Comparison of ENCODE assay signal across 10 mouse cellular contexts in the genomic region with DNA sequence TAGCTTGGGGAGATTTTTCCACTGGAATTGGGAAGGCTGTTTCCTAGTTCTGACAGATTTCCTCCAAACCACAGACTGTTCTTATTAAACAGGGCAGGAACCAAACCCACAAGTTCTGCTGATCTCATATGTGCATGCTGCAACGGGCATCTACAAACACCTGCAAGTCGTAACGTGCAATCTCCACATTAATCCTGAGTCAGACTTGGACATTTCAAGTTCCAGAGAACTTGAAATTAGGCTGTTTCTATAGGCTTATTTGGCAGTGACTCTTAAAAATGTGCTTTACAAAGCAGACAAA. TPM values are rescaled to one million over a fixed set of nuclear protein-coding genes. Genes with fewer than 3 reads are reported as not detected.
DNase-seq lines count a peak whose midpoint lies in the region; ATAC-seq and TF ChIP-seq lines count a peak whose summit lies in the region.
"Had no signal": no experiment of that assay in that cellular context is flagged by ENCODE, and none has a peak within 500 bp of the region (broad histone marks: within the 10 kb centered on the region; RNA-seq: fewer than 3 reads in every experiment).

No protein-coding gene starts in this region.

- no peaks in the 10 kb centered on the region for H3K36me3 ChIP-seq in heart, embryonic 12.5 days
- H3K36me3 ChIP-seq in liver, embryonic 12.5 days: no peaks in the 10 kb centered on the region
- no peaks in the 10 kb centered on the region for H3K36me3 ChIP-seq in embryonic facial prominence, embryonic 10.5 days (replicated peaks)
- no peaks in the 10 kb centered on the region for H3K36me3 ChIP-seq in myocyte (ENCODE audit: control insufficient read depth, insufficient read depth)
- H3K36me3 ChIP-seq: midbrain, embryonic 12.5 days had no signal

- H3ac ChIP-seq in myocyte (ENCODE audit: control insufficient read depth, insufficient read length): no peak overlapping the region

- H3K27me3 ChIP-seq in heart, embryonic 12.5 days (replicated peaks): no peaks in the 10 kb centered on the region
- no peaks in the 10 kb centered on the region for H3K27me3 ChIP-seq in liver, embryonic 12.5 days (replicated peaks)
- no peaks in the 10 kb centered on the region for H3K27me3 ChIP-seq in embryonic facial prominence, embryonic 10.5 days (replicated peaks; ENCODE audit: low read depth, poor library complexity, severe bottlenecking)
- no peaks in the 10 kb centered on the region for H3K27me3 ChIP-seq in myocyte (ENCODE audit: control insufficient read depth, insufficient read depth, insufficient read length)
- H3K27me3 ChIP-seq: midbrain, embryonic 12.5 days had no signal

- 0 out of 2 replicates have a peak overlapping the region, but pooled peaks have one; percentile 11 for H3K4me2 ChIP-seq in heart, embryonic 12.5 days
- H3K4me2 ChIP-seq in liver, embryonic 12.5 days: peak overlapping the region; percentile 32; the same call in 1 of the 2 replicates
- H3K4me2 ChIP-seq in myocyte (ENCODE audit: low read depth): peak overlapping the region; percentile 60

- peaks cover 15% of the 10 kb centered on the region for H3K4me1 ChIP-seq in heart, embryonic 12.5 days (replicated peaks)
- H3K4me1 ChIP-seq in liver, embryonic 12.5 days: peaks cover 9% of the 10 kb centered on the region
- H3K4me1 ChIP-seq in embryonic facial prominence, embryonic 10.5 days: peaks cover 16% of the 10 kb centered on the region

- intact Hi-C loops in heart, postnatal 25 days (cut with DNase I): loop anchor here (1.0 kb wide), 1 partner anchor 283 kb away; no protein-coding TSS in a partner anchor

- no peak overlapping the region for H3K4me3 ChIP-seq in heart, embryonic 12.5 days
- no peak overlapping the region for H3K4me3 ChIP-seq in liver, embryonic 12.5 days
- no peak overlapping the region for H3K4me3 ChIP-seq in embryonic facial prominence, embryonic 10.5 days
- H3K4me3 ChIP-seq in myocyte: no peak overlapping the region
- H3K4me3 ChIP-seq: midbrain, embryonic 12.5 days had no signal

- 84% methylated on average over 3 of the region's 3 CpGs for WGBS in heart, embryonic 12.5 days
- WGBS in liver, embryonic 12.5 days (ENCODE audit: insufficient replicate concordance): 69% methylated on average over 3 of the region's 3 CpGs
- WGBS in embryonic facial prominence, embryonic 10.5 days: 79% methylated on average over 3 of the region's 3 CpGs

- ATAC-seq in heart, embryonic 12.5 days (ENCODE audit: insufficient number of reproducible peaks, low FRiP score): no peak
- ATAC-seq in liver, embryonic 12.5 days: no peak

- no peaks in the 10 kb centered on the region for H3K9me3 ChIP-seq in heart, embryonic 12.5 days (replicated peaks)
- H3K9me3 ChIP-seq in liver, embryonic 12.5 days (replicated peaks): no peaks in the 10 kb centered on the region; the same call in 1 of the 2 replicates
- no peaks in the 10 kb centered on the region for H3K9me3 ChIP-seq in embryonic facial prominence, embryonic 10.5 days

- no peaks in the 10 kb centered on the region for H3K79me2 ChIP-seq in myocyte (ENCODE audit: control insufficient read depth, insufficient read depth)

- DNase-seq in heart, postnatal 25 days (ENCODE audit: low spot score): no peak
- no peak for DNase-seq in liver
- DNase-seq in embryonic facial prominence, embryonic 10.5 days (ENCODE audit: low spot score): no peak
- DNase-seq in natural killer cell, adult 2 months (ENCODE audit: low spot score in 2 of 2): no peak
- no peak for DNase-seq in layer of hippocampus, postnatal 10 days (ENCODE audit: low spot score in 2 of 2)

- TF ChIP-seq POLR2A in myocyte (IDR thresholded peaks at IDR 0.05; ENCODE audit: insufficient read length, low read depth): no peak

- H3K27ac ChIP-seq in heart, embryonic 12.5 days (ENCODE audit: poor library complexity, severe bottlenecking): peak overlapping the region; percentile 2; the same call in 1 of the 2 replicates
- no peak overlapping the region for H3K27ac ChIP-seq in liver, embryonic 12.5 days
- H3K27ac ChIP-seq in embryonic facial prominence, embryonic 10.5 days (replicated peaks): 0 out of 2 replicates have a peak overlapping the region, but pooled peaks have one; percentile 69
- H3K27ac ChIP-seq: midbrain, embryonic 12.5 days had no signal

- H3K9ac ChIP-seq in heart, embryonic 12.5 days: peak overlapping the region; percentile 35; the same call in 1 of the 2 replicates
- H3K9ac ChIP-seq in liver, embryonic 12.5 days: no peak overlapping the region
- H3K9ac ChIP-seq: midbrain, embryonic 12.5 days had no signal

TF ChIP-seq in myocyte, 11 proteins besides CTCF, POLR2A, EP300 and RAD21:
- no peak for TF ChIP-seq MYOG (IDR thresholded peaks at IDR 0.05; ENCODE audit: control insufficient read depth in 1 of 3, insufficient read depth in 1 of 3, insufficient read length in 2 of 3, low read depth in 2 of 3)
- TF ChIP-seq REST (IDR thresholded peaks at IDR 0.05; ENCODE audit: insufficient read depth, insufficient read length): no peak
- no peak for TF ChIP-seq E2F4 (IDR thresholded peaks at IDR 0.05; ENCODE audit: insufficient read depth)
- TF ChIP-seq CEBPB (IDR thresholded peaks at IDR 0.05; ENCODE audit: insufficient read depth, poor library complexity, severe bottlenecking): no peak
- no peak for TF ChIP-seq POLR2AphosphoS2 (IDR thresholded peaks at IDR 0.05; ENCODE audit: insufficient read length, low read depth)
- no peak for TF ChIP-seq MYOD1 (IDR thresholded peaks at IDR 0.05; ENCODE audit: control insufficient read depth in 1 of 3, insufficient read length in 2 of 3, low read depth in 2 of 3)
- TF ChIP-seq TCF3 (IDR thresholded peaks at IDR 0.05; ENCODE audit: insufficient read length, low read depth): no peak
- no peak for TF ChIP-seq TCF12 (IDR thresholded peaks at IDR 0.05; ENCODE audit: insufficient read depth, poor library complexity, severe bottlenecking)

RNA-seq across cellular contexts. Expression of gene Gm10309, which starts 59.7 kb away (rescaled TPM):
- 0.38 and 0.40 TPM in 2 replicates for polyA plus RNA-seq in heart, embryonic 12.5 days (2016; fragmentation: Nextera tagmentation; extraction: Ambion mirVana)
- total RNA-seq in heart, postnatal 25 days (2021): not detected
- 0.07 and 0.11 TPM in 2 replicates for polyA plus RNA-seq in liver, embryonic 12.5 days (2016; fragmentation: Nextera tagmentation; extraction: Ambion mirVana)
- 0.10 and 0.29 TPM in 2 replicates for polyA plus RNA-seq in embryonic facial prominence, embryonic 10.5 days (2016; fragmentation: Nextera tagmentation; extraction: Ambion mirVana)
- polyA plus RNA-seq in myocyte (2012; fragmentation: generic; extraction: Trizol): 0.05 TPM
- not detected for total RNA-seq in layer of hippocampus, postnatal 10 days (2021)
- total RNA-seq: left cerebral cortex, postnatal 10 days had no signal
